Mouse (Mus musculus) midbrain, embryonic 14.5 days (tissue): ENCODE results near the gene Edrf1. TPM values are rescaled to one million over a fixed set of nuclear protein-coding genes. Genes with fewer than 3 reads are reported as not detected.
A peak's percentile ranks its signal among the peaks of the same experiment; 100 is the strongest.
"Not testable (repeated sequence)": the region's sequence is repeated elsewhere in the genome, so short reads cannot be mapped to it uniquely, and the experiment has no call there.

Source experiments
- ATAC-seq: fragments of 200-750 bp; cut with Nextera tagmentation; 2 replicates; pipeline ENCODE4 v1.8.0; 2017; ENCODE audit warnings: moderate number of reproducible peaks, moderate library complexity; ENCODE audit not compliant: low FRiP score, low TSS enrichment
- DNase-seq: peaks from one replicate; pipeline ENCODE4 v3.0.0-alpha.2; 2015
- H3K27ac ChIP-seq: fragments of 300-500 bp; sonication (generic); replicated peaks from 2 replicates; pipeline ENCODE4 v1.5.1; 2014; ENCODE audit warnings: mild to moderate bottlenecking, low read depth, low read length, moderate library complexity
- H3K27me3 ChIP-seq: fragments of 300-500 bp; sonication (generic); 2 replicates; pipeline ENCODE4 v1.6.1; 2014; ENCODE audit warnings: low read length, control low read depth, mixed read lengths; ENCODE audit not compliant: control insufficient read depth, insufficient read depth
- H3K36me3 ChIP-seq: fragments of 300-500 bp; sonication (generic); 2 replicates; pipeline ENCODE4 v1.6.1; 2014; ENCODE audit warnings: low read length, control low read depth; ENCODE audit not compliant: control insufficient read depth, insufficient read depth
- H3K4me1 ChIP-seq: fragments of 300-500 bp; sonication (generic); 2 replicates; pipeline ENCODE4 v1.6.1; 2014; ENCODE audit warnings: mild to moderate bottlenecking, antibody characterized with exemption, low read length, control low read depth; ENCODE audit not compliant: control insufficient read depth, insufficient read depth
- H3K4me2 ChIP-seq: fragments of 300-500 bp; sonication (generic); 2 replicates; pipeline ENCODE4 v1.6.1; 2014; ENCODE audit warnings: mild to moderate bottlenecking, low read length, moderate library complexity
- H3K4me3 ChIP-seq: fragments of 300-500 bp; sonication (generic); replicated peaks from 2 replicates; pipeline ENCODE4 v1.5.1; 2014; ENCODE audit warnings: low read depth, low read length
- H3K9ac ChIP-seq: fragments of 300-500 bp; sonication (generic); replicated peaks from 2 replicates; pipeline ENCODE4 v1.6.1; 2014; ENCODE audit warnings: mild to moderate bottlenecking, low read length, moderate library complexity
- H3K9me3 ChIP-seq: fragments of 300-500 bp; sonication (generic); 2 replicates; pipeline ENCODE4 v1.6.1; 2016; ENCODE audit warnings: low read length, control low read depth, mixed read lengths; ENCODE audit not compliant: control insufficient read depth
- WGBS: fragments of 180-500 bp; shearing (Covaris S2); extraction: QIAGEN DNeasy Blood & Tissue Kit; methylation state at CpG from one replicate; pipeline ENCODE4 v1.1.7; 2014; 5-methylcytosine and 5-hydroxymethylcytosine counted together
- polyA plus RNA-seq: library from polyadenylated mRNA; unstranded; fragments of >200 nt; fragmentation: Nextera tagmentation; extraction: Ambion mirVana; gene quantifications from 2 replicates; pipeline ENCODE4 v1.2.1, GENCODE M21; 2014

The Edrf1 gene
- polyA plus RNA-seq, 1 experiment from 2014 or later = 26.9 TPM

DNA sequence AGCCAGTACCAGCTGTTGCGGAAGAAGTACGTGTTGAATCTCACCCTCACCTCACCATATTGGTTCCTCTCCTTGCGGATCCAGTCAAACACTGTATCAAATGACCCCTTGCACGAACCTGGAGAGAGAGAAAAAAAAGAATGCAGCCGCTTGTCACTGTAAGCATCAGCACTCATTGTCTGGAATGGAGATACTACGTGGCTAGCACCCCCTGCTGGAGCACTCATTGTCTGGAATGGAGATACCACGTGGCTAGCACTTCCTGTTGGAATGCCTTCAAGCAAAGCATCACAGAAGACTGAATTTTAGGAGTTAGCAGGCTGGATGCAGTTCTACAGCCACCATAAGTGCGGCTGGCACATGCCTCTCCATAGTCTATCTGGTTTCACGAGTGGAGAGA is 38.7 kb downstream of the Edrf1 start:
- DNase-seq = peak; percentile 43
- 64% methylated on average over 9 of the region's 9 CpGs for WGBS
- no peak overlapping the region for H3K4me2 ChIP-seq
- no peaks in the 10 kb centered on the region for H3K27me3 ChIP-seq
- H3K4me3 ChIP-seq = no peak overlapping the region
- H3K9ac ChIP-seq = no peak overlapping the region
- ATAC-seq = no peak
- H3K36me3 ChIP-seq = peaks cover 32% of the 10 kb centered on the region
- no peaks in the 10 kb centered on the region for H3K4me1 ChIP-seq
- no peak overlapping the region for H3K27ac ChIP-seq
- no peaks in the 10 kb centered on the region for H3K9me3 ChIP-seq

GRCm38 (mm10) chr7:133678716-133679115 is 41.4 kb downstream of the Edrf1 start:
- ATAC-seq (no peak), DNase-seq (no peak)
- no peak overlapping the region for H3K4me2 ChIP-seq
- H3K9me3 ChIP-seq = no peaks in the 10 kb centered on the region
- H3K27ac ChIP-seq = no peak overlapping the region
- no peak overlapping the region for H3K4me3 ChIP-seq
- no peaks in the 10 kb centered on the region for H3K27me3 ChIP-seq
- H3K4me1 ChIP-seq = no peaks in the 10 kb centered on the region
- 93% methylated on average over 8 of the region's 8 CpGs for WGBS
- H3K36me3 ChIP-seq = 0 out of 2 replicates have a peak, but pooled peaks cover 5% of the 10 kb centered on the region
- no peak overlapping the region for H3K9ac ChIP-seq

GRCm38 (mm10) chr7:133679439-133679838 is 42.1 kb downstream of the Edrf1 start:
- ATAC-seq (no peak), DNase-seq (peak; percentile 41)
- no peak overlapping the region for H3K27ac ChIP-seq
- H3K9ac ChIP-seq = no peak overlapping the region
- WGBS = 71% methylated on average over 4 of the region's 4 CpGs
- H3K4me1 ChIP-seq = no peaks in the 10 kb centered on the region
- H3K36me3 ChIP-seq = 0 out of 2 replicates have a peak, but pooled peaks cover 3% of the 10 kb centered on the region
- no peak overlapping the region for H3K4me3 ChIP-seq
- H3K27me3 ChIP-seq = no peaks in the 10 kb centered on the region
- no peak overlapping the region for H3K4me2 ChIP-seq
- no peaks in the 10 kb centered on the region for H3K9me3 ChIP-seq

GRCm38 (mm10) chr7:133679961-133680360 is 42.6 kb downstream of the Edrf1 start, which contains the start of gene Mmp21:
Gene Mmp21 (minus strand): TSS chr7:133680061.
- no peak for ATAC-seq

DNA sequence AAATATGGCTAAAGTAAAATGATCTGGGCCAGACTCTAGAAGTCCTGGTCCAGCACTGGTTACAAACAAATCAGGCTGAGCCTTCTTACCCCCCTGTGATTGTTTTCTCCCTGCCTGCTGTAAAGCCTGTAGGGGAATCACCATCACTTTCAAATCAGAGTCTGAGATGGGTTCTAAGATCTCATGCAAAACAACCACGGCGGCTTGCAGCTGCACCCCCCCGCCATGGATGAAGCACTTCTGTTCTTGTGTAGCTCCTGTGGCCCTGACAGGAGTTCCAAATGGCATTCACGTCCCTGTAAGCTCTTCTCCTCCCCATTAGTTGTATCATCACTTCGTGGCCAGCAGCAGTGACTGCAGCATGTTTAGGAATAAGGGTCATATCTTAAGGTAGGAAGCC is 46.3 kb downstream of the Edrf1 start:
- H3K9ac ChIP-seq = no peak overlapping the region
- H3K4me3 ChIP-seq = no peak overlapping the region
- H3K36me3 ChIP-seq = peaks cover 13% of the 10 kb centered on the region
- 90% methylated on average over 5 of the region's 5 CpGs for WGBS
- DNase-seq (no peak), ATAC-seq (no peak)
- H3K4me1 ChIP-seq = no peaks in the 10 kb centered on the region
- H3K4me2 ChIP-seq = no peak overlapping the region
- H3K27me3 ChIP-seq = no peaks in the 10 kb centered on the region
- peaks cover 8% of the 10 kb centered on the region; the same call in 1 of the 2 replicates for H3K9me3 ChIP-seq
- no peak overlapping the region for H3K27ac ChIP-seq

More at GRCm38 (mm10) chr7:133679961-133680360, 42.6 kb downstream of the Edrf1 start, which contains the start of gene Mmp21:
- Histone ChIP-seq H3K27me3 (no peaks in the 10 kb centered on the region), H3K4me1 (no peaks in the 10 kb centered on the region), H3K4me2 (no peak within 1 kb of the TSS), H3K4me3 (no peak within 1 kb of the TSS), H3K27ac (no peak within 1 kb of the TSS), H3K9ac (no peak within 1 kb of the TSS), H3K9me3 (no peaks in the 10 kb centered on the region), H3K36me3 (no peaks in the 10 kb centered on the region)
- WGBS = 92% methylated on average over 3 of the region's 3 CpGs
- DNase-seq = no peak

DNA sequence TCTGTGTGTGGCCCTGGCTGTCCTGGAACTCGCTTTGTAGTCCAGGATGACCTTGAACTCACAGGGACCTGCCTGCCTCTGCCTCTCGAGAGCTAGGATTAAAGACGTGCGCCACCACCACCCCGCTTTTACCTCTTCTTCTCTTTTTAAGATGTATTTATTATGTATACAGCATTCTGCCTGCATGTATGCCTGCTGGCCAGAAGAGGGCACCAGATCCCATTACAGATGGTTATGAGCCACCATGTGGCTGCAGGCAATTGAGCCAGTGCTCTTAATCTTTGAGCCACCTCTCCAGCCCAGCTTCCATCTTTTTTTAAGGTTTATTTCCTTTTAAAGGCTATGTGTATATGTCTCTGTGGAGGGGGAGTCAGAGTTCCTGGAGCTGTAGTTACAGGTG is 46.8 kb downstream of the Edrf1 start:
- H3K4me3 ChIP-seq = no peak overlapping the region
- no peak overlapping the region for H3K4me2 ChIP-seq
- DNase-seq = no peak
- peaks cover 18% of the 10 kb centered on the region for H3K36me3 ChIP-seq
- no peaks in the 10 kb centered on the region for H3K4me1 ChIP-seq
- WGBS = 76% methylated on average over 5 of the region's 5 CpGs
- ATAC-seq = no peak
- H3K9me3 ChIP-seq = peaks cover 8% of the 10 kb centered on the region; the same call in 1 of the 2 replicates
- no peak overlapping the region for H3K27ac ChIP-seq
- no peak overlapping the region for H3K9ac ChIP-seq
- H3K27me3 ChIP-seq = no peaks in the 10 kb centered on the region

GRCm38 (mm10) chr7:133684701-133685100 is 47.4 kb downstream of the Edrf1 start:
- Histone ChIP-seq H3K9me3 (peaks cover 8% of the 10 kb centered on the region; the same call in 1 of the 2 replicates), H3K4me2 (no peak overlapping the region), H3K4me1 (no peaks in the 10 kb centered on the region), H3K4me3 (no peak overlapping the region), H3K36me3 (peaks cover 24% of the 10 kb centered on the region), H3K9ac (no peak overlapping the region), H3K27me3 (no peaks in the 10 kb centered on the region), H3K27ac (no peak overlapping the region)
- no peak for ATAC-seq
- WGBS = 99% methylated on average over 6 of the region's 6 CpGs
- DNase-seq = no peak

DNA sequence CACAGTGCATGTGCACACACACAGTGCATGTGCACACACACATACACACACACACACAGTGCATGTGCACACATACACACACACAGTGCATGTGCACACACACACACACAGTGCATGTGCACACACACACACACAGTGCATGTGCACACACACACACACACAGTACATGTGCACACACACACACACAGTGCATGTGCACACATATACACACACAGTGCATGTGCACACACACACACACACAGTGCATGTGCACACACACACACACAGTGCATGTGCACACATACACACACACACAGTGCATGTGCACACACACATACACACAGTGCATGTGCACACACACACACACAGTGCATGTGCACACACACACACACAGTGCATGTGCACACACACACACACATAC is 48.3 kb downstream of the Edrf1 start:
- H3K9me3 ChIP-seq, DNase-seq, H3K4me3 ChIP-seq, H3K27ac ChIP-seq, H3K27me3 ChIP-seq, ATAC-seq, H3K9ac ChIP-seq, H3K4me1 ChIP-seq, H3K4me2 ChIP-seq: not testable (repeated sequence)
- H3K36me3 ChIP-seq = peaks cover 33% of the 10 kb centered on the region

- no peak for ATAC-seq
- H3K4me1 ChIP-seq = no peaks in the 10 kb centered on the region
- WGBS = 87% methylated on average over 12 of the region's 12 CpGs
- H3K9me3 ChIP-seq = no peaks in the 10 kb centered on the region
- peaks cover 13% of the 10 kb centered on the region; the same call in 1 of the 2 replicates for H3K36me3 ChIP-seq
- H3K9ac ChIP-seq = no peak overlapping the region
- no peak for DNase-seq
- no peak overlapping the region for H3K4me3 ChIP-seq
- no peaks in the 10 kb centered on the region for H3K27me3 ChIP-seq
- H3K4me2 ChIP-seq = no peak overlapping the region
- H3K27ac ChIP-seq = no peak overlapping the region
Observed at GRCm38 (mm10) chr7:133698021-133698709, 60.8 kb downstream of the Edrf1 start.
